Mouse (Mus musculus): ENCODE results near the gene Crip2.

Gene Crip2

DNA sequence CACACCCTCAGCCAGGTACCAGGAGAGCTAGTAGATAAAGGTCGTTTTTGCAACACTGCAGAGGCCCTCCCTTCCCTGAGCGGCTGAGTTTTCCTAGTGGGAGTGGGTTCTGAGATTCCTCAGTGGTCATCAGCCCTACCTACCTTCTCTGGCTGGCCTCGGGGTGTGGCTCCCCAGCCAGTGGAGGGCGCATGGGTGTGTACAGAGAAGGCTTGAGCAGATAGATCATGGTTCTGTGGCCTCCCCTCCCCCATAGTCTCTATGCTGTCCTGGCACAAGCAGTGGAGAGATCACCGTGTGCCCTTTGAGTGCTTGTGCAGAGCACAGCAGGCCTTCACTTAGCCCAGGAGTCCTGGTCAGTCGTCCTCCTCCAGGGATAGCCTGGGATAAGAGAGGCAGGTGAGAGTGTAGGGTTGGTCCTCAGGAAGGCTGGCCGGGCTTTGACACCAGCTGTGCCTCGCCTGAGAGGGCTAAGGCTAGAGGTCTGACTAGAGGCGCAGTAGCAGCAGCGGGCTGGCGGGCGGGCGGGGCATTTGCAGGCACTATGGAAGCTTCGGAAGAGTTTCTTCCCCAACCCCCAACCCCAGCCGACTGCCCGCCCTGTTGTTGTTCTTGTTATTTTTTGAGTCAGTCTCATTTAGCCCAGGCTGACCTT is 8.5 kb downstream of the Crip2 start:
- no peak for DNase-seq

GRCm38 (mm10) chr12:113149341-113149740 is 9.3 kb downstream of the Crip2 start:
- DNase-seq = no peak

DNA sequence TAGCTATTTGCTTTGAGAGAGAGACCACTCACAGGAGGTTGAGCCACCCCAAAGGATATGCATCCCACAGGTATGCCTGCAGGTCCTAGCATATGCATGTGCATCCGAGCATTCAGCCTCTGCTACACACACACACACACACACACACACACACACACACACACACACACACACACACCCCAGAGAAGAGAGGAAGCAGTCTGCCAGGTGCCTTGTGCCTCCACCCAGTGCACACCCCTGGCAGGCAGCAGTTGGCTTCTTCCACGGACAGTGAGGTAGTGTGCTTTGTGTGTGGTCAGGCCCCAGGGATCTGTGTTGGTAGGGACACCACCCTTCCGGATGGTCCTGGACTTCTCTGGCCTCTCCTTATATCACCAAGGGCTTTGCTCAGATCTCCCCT is 9.9 kb downstream of the Crip2 start:
- no peak for DNase-seq

- no peak for DNase-seq
These were observed 10.6 kb downstream of the Crip2 start for GRCm38 (mm10) chr12:113150591-113150990.

GRCm38 (mm10) chr12:113151046-113151445 is 11.0 kb downstream of the Crip2 start:
- no peak for DNase-seq

GRCm38 (mm10) chr12:113151661-113152271 is 11.7 kb downstream of the Crip2 start:
- DNase-seq = no peak

GRCm38 (mm10) chr12:113152272-113152661 is 12.2 kb downstream of the Crip2 start:
- DNase-seq = no peak

DNA sequence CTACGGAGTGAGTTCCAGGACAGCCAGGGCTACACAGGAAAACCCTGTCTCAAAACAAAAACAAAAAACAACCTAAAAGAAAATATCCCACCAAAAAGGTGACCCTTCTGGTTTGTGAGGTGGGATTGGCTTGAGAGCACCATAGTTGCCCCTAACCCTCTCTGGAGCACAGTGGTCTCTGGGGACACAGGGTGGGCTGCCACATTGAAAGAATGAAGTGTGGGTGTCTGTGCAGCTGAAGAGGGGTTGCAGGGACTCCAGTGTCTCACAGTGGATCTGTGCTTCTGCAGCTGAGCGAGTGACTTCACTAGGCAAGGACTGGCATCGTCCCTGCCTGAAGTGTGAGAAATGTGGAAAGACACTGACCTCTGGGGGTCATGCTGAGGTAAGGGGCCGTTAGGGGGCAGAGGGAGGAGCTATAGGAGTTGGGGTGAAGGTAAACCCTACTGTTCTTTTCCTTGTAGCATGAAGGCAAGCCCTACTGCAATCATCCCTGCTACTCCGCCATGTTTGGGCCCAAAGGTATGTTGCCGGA is 13.0 kb downstream of the Crip2 start:
- no peak for DNase-seq

DNA sequence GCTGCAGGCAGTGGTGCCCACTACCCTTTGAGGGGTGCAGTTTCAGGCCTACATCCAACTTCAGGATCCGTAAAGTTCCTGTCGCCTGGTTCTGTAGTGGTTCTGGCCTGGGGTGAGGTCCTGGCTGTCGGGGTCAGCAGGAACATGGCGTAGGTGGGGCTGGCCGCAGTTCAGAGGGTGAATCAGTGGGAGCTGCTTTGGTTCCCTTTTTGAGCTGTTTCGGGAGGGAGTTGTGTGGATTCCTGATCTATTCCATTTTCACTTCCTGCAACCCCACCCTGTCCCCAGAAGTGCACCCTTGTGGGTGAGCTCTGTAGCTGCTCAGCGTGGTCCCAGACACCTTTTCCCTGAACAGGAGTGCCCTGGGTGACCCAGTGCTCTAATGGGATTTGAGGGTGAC is 13.9 kb downstream of the Crip2 start:
- no peak for DNase-seq

GRCm38 (mm10) chr12:113154747-113155075 is 14.7 kb downstream of the Crip2 start:
- no peak for DNase-seq

DNA sequence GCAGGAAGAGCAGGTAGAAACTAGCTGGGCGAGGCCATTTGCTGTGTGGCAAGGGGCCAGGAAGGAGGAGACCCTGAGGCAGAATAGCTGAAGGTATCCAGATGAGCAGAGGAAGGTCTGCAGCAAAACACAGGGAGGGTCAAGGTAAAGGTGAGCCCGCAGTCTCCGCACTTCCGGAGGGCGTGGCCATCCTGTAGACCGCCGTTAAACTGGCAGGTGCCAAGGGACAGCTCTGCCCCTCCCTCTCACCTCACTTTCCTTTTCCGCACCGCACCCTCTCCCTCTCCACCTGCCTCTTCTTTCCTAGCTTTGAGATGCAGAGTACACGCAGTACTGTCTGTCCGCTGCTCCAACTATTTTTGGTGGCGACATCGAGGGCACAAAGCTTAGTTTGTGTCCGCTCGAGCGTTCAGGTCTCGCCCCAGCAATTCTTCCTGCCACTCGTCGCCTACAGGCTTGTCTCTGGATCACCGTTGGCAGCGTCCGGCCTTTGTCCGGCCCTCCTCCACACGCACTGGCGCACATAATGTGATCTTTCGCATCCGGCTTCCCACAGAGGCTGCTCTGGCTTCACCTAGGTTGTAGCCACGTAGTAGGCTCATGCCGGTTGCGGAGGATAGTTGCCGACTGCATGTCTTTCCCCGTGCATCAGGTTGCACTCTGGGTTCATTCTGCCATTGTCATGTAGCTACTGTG is 15.2 kb downstream of the Crip2 start:
- DNase-seq = peak; percentile 21

DNA sequence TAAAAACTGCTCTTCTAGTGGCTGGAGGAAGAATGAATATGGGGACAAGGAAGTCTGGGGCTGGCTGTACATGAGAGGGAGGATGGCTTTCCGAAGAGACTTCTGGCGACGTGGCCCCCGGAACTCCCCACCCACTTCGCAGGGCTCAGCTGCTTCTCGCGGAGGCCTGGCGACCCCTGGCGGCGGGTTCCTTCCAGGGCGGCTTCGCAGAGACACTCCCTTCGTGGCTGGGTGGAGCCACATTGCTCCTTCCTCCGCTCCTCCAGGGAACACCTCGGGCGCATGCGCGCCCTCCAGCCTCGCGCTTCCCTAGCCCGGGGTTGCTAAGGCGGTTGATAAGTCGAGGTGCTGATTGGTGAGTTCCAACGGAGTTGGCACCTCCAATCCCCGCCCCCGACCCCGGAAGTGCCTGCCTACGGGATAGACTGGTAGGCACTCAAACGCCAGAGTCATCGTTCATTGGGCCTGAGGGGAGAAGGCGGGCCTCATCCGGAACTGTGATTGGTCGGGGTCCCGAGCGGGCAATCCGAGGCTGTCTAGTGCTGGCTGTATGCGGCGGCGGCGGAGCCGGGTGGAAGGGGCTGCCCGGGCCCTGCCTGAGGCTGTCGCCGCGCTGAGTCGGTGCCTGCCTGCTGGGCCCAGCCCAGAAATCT is 16.0 kb downstream of the Crip2 start, which contains the start of gene Tedc1:
TSS of gene Tedc1 (plus strand) at position 535 of the 653 bp plus-strand sequence.
- DNase-seq = peak; percentile 99

- DNase-seq = no peak
These were observed 16.5 kb downstream of the Crip2 start for GRCm38 (mm10) chr12:113156540-113156929.

DNA sequence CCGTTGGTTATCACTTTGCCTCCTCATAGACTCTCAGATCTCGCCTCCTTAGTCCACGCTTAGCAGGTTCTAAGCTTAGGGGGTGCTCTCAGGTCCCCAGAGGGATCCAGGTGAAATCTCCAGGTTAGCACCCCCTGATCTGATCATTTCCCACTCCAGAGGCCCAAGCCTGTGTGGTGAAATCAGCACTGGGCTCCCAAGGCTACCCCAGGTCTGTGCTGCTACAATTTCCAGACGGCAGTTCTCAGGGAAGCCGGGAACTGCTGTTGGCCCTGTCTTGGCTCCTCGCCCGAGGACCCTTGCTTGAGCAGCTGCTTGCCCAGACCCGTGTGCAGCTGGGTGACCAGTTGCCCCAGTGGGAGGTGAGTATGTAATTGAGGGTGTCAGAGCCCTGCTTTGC is 17.0 kb downstream of the Crip2 start:
- DNase-seq = no peak

- no peak for DNase-seq
These were observed 17.5 kb downstream of the Crip2 start for GRCm38 (mm10) chr12:113157521-113157920.

- DNase-seq = no peak
These were observed 17.9 kb downstream of the Crip2 start for GRCm38 (mm10) chr12:113157971-113158370.

- DNase-seq = peak; percentile 79
These were observed 23.5 kb downstream of the Crip2 start for GRCm38 (mm10) chr12:113163561-113164006.

- no peak for DNase-seq
These were observed 28.0 kb downstream of the Crip2 start for GRCm38 (mm10) chr12:113168031-113168536.

DNA sequence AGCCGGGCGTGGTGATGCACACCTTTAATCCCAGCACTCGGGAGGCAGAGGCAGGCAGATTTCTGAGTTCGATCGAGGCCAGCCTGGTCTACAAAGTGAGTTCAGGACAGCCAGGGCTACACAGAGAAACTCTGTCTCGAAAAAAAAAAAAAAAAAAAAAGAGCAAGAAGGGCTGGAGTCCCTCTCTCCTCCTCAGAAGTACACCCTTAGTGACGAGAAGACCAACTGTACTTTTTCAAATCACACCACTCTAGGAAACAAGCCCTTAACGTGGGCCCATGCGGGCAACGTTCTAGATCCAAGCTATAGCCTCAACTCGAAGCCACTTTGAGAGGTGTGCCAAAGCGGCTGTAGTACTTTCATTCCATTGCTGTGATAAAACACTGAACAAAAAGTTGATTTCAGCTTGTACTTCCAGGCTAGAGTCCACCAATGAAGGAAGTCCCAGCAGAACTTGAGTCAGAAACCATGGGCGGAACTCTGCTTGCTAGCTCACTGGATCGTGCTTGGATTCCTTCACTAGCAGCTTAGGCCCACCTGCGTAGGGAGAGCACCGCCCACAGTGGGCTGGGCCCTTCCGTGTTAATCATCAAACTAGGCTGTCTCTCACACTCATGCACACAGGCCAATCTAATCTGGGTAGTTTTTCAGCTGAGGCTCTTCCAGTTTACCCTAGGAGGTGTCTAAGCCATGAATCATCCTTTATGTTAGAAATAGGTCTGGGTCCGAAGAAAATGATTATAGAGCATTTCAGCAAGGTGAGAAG is 37.1 kb downstream of the Crip2 start:
- no peak for DNase-seq

- no peak for DNase-seq
These were observed 41.0 kb downstream of the Crip2 start for GRCm38 (mm10) chr12:113181020-113181419.

GRCm38 (mm10) chr12:113184945-113185344 is 44.9 kb downstream of the Crip2 start:
- DNase-seq = no peak
